Mouse (Mus musculus) CD4-positive, CD25-positive, alpha-beta regulatory T cell (primary cell): ENCODE measurements around the gene Arl8b. TPM values are rescaled to one million over a fixed set of nuclear protein-coding genes. Genes with fewer than 3 reads are reported as not detected.

Source experiments
- polyA plus RNA-seq: library from polyadenylated mRNA; unstranded; fragments of 100-300 nt; shearing (Covaris generic); gene quantifications from one replicate; pipeline ENCODE4 v1.2.1, GENCODE M21; 2017

Arl8b gene
- 69.4 TPM for polyA plus RNA-seq

GRCm38 (mm10) chr6:108782526-108783183, at the start of gene Arl8b:
Arl8b (plus strand) TSS chr6:108783099.

GRCm38 (mm10) chr6:108828234-108828868, 45.5 kb downstream of the Arl8b start, which contains the start of gene Edem1:
Edem1 (plus strand) TSS chr6:108828641.

Other genes with a start within 250 kb of the Arl8b start
- 25.6 TPM for gene Bhlhe40, start 122.5 kb upstream of the Arl8b start, polyA plus RNA-seq
- gene Edem1, start 45.5 kb downstream of the Arl8b start, polyA plus RNA-seq, result 163 TPM